Mouse (Mus musculus): ENCODE results near the gene Armcx6. TPM values are rescaled to one million over a fixed set of nuclear protein-coding genes. Genes with fewer than 3 reads are reported as not detected.

Armcx6 gene
- total RNA-seq, 2 experiments from 2014 or later, result 8.3 to 10.6 TPM

Small RNAs within 50 kb of the gene (microRNA-seq; reads per million reads assigned to microRNA genes)
- gene Mir7093, result not detected

Other genes with a start within 250 kb of the Armcx6 start
- gene Timm8a1, start 209.6 kb downstream of the Armcx6 start, total RNA-seq (2021), result 10 to 100 TPM; 52.9 to 58.0 TPM
- 1 to 10 TPM; 2.5 to 3.3 TPM for gene Btk, start 167.8 kb downstream of the Armcx6 start, total RNA-seq (2021)
- gene Rpl36a, start 165.8 kb downstream of the Armcx6 start, total RNA-seq (2021), result 100 to 1,000 TPM; 336 to 341 TPM
- gene Gla, start 150.3 kb downstream of the Armcx6 start, total RNA-seq (2021), result 1 to 10 TPM; 5.4 to 5.8 TPM
- 10 to 100 TPM; 83.6 to 83.9 TPM for gene Hnrnph2, start 150.2 kb downstream of the Armcx6 start, total RNA-seq (2021)
- 10 to 100 TPM; 12.8 to 17.2 TPM for gene Armcx4, start 64.9 kb downstream of the Armcx6 start, total RNA-seq (2021)
- 10 to 100 TPM; 18.5 to 23.0 TPM for gene Armcx1, start 33.5 kb downstream of the Armcx6 start, total RNA-seq (2021)
- gene Armcx3, start 5.2 kb upstream of the Armcx6 start, total RNA-seq (2021), result 10 to 100 TPM; 36.8 to 38.9 TPM
- gene Armcx2, start 57.8 kb upstream of the Armcx6 start, total RNA-seq (2021), result 10 to 100 TPM; 43.8 to 47.1 TPM
- gene Nxf2, start 213.3 kb upstream of the Armcx6 start, total RNA-seq (2021), result under 1 TPM; 0.15 to 0.18 TPM

Measured in adrenal gland, postnatal 10 days (tissue).